21 mouse cellular contexts compared by ENCODE assay signal in the genomic region with DNA sequence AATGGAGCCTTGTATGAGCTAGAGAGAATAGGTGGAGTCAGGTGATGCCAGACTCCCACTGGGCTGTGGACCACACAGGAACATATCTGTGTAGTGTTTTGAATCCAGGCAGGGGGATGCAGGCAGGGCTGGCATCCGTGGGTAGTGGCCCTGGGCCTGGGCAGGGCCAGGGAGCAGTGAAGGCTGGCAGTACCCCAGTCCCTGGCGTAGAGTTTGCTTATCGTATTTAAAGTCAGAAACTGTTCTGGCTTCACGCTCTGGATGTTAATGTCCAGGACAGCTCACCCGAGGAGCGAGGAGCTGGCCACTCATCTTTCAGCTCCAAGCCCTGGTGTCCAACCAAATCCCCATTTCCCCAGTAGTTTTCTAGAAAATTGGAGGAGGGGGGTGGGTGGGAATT. TPM values are rescaled to one million over a fixed set of nuclear protein-coding genes. Genes with fewer than 3 reads are reported as not detected.
"Had no signal": no experiment of that assay in that cellular context is flagged by ENCODE, and none has a peak within 500 bp of the region (broad histone marks: within the 10 kb centered on the region; RNA-seq: fewer than 3 reads in every experiment).

No protein-coding gene starts in this region.

- H3K27me3 ChIP-seq: limb, embryonic 12.5 days; limb, embryonic 15.5 days; midbrain, embryonic 15.5 days; neural tube, embryonic 13.5 days; stomach, embryonic 15.5 days had no signal

- DNase-seq: kidney, postnatal 25 days; layer of hippocampus, adult 9-11 months; liver, postnatal 0 days; lung, embryonic 14.5 days; retina, postnatal 1 day; right cerebral cortex, postnatal 25 days; spleen, adult 18-20 months; thymus, postnatal 25 days had no signal

- H3K27ac ChIP-seq: kidney, postnatal 0 days; layer of hippocampus, adult 2 months; limb, embryonic 12.5 days; limb, embryonic 15.5 days; liver, embryonic 14.5 days; macrophage; midbrain, embryonic 15.5 days; neural tube, embryonic 13.5 days; stomach, embryonic 15.5 days had no signal

- ATAC-seq: liver, postnatal 0 days; lung, postnatal 0 days; midbrain, embryonic 15.5 days had no signal

- H3K4me2 ChIP-seq: limb, embryonic 12.5 days; limb, embryonic 15.5 days; liver, embryonic 11.5 days; lung, embryonic 14.5 days; midbrain, embryonic 15.5 days; neural tube, embryonic 13.5 days; stomach, embryonic 15.5 days had no signal

- H3K9ac ChIP-seq: limb, embryonic 12.5 days; limb, embryonic 15.5 days; liver, embryonic 14.5 days; liver, postnatal 0 days; lung, embryonic 14.5 days; midbrain, embryonic 15.5 days; neural tube, embryonic 13.5 days; stomach, embryonic 15.5 days had no signal

- H3K4me3 ChIP-seq: layer of hippocampus, adult 2 months; limb, embryonic 12.5 days; limb, embryonic 15.5 days; midbrain, embryonic 15.5 days; myocyte; neural tube, embryonic 13.5 days; stomach, embryonic 15.5 days had no signal

- H3K9me3 ChIP-seq: limb, embryonic 12.5 days; limb, embryonic 15.5 days; midbrain, embryonic 15.5 days; neural tube, embryonic 13.5 days; stomach, embryonic 15.5 days had no signal

- H3K36me3 ChIP-seq: limb, embryonic 12.5 days; limb, embryonic 15.5 days; midbrain, embryonic 15.5 days; neural tube, embryonic 13.5 days; stomach, embryonic 15.5 days had no signal

RNA-seq across cellular contexts. Expression of a gene that starts 10.2 kb away (rescaled TPM):
- total RNA-seq: neutrophil, adult 5-6 weeks had no signal
- polyA plus RNA-seq: macrophage, myocyte had no signal
